Mouse (Mus musculus) left cerebral cortex, adult 8-10 months (tissue): ENCODE measurements around the gene Olfr1426. TPM values are rescaled to one million over a fixed set of nuclear protein-coding genes. Genes with fewer than 3 reads are reported as not detected.
"Not testable (repeated sequence)": the region's sequence is repeated elsewhere in the genome, so short reads cannot be mapped to it uniquely, and the experiment has no call there.

ENCODE experiments used
- DNase-seq, 2 experiments: peaks; one replicate each; pipeline ENCODE4 v3.0.0; 2022; ENCODE audit warnings: low spot score in 2 of 2
- total RNA-seq, 4 experiments: library from RNA; stranded (reverse); gene quantifications; 2 replicates each; pipeline ENCODE4 v1.2.4; 2022

Olfr1426 gene
- not detected for total RNA-seq

GRCm38 (mm10) chr19:12091913-12092312, at the start of gene Olfr1426:
Gene Olfr1426, minus strand, starts transcription at chr19:12092013.
- DNase-seq = no peak

DNA sequence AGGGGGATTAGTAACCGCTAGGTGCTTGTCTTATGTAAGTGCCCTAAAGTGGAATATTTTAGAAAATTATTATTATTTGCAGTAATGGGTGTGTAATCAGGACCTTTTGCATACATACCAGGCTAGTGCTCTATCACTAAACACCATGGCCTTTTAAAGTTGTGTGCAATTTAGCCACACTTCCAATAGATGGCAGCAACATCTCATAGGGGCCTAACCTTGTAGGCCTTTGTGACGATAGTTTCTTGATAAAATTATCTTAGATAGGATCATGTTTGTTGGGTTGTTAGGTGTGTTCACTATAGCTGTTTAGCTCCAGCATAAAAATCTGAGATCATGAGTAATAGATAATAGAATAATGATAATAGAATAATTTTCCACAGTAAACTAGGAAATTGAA, 42.5 kb upstream of the Olfr1426 start:
- no peak for DNase-seq

GRCm38 (mm10) chr19:12123103-12123502, 31.3 kb upstream of the Olfr1426 start, which contains the start of gene Olfr76:
Gene Olfr76, minus strand, starts transcription at chr19:12123203.
- DNase-seq = no peak

DNA sequence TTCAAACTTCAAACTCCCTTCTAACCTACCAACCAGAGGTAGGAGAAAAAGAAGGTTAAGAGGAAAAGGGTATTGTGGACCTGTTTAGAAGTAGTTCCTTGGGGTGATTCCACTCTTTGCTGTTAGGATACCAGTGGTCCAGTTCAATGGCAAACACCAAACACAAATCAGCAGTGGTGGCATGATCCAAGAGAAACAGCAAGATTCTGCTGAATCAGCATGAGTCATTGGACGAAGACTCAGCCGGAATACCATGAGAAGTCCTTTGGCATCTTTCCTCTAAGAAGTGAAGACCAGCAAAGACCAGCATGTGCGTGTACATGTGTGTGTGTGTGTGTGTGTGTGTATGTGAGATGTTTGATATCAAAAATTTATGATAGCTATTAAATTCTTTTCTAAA, 24.7 kb upstream of the Olfr1426 start:
- no peak for DNase-seq

GRCm38 (mm10) chr19:12115797-12116196, 24.0 kb upstream of the Olfr1426 start, which contains the start of gene Olfr1428:
Gene Olfr1428, minus strand, starts transcription at chr19:12115897.
- DNase-seq = no peak

GRCm38 (mm10) chr19:12113807-12114206, 22.0 kb upstream of the Olfr1426 start:
- no peak for DNase-seq

GRCm38 (mm10) chr19:12104541-12104940, 12.7 kb upstream of the Olfr1426 start:
- DNase-seq = no peak

GRCm38 (mm10) chr19:12103234-12103633, 11.4 kb upstream of the Olfr1426 start, which contains the start of gene Olfr1427:
Gene Olfr1427, minus strand, starts transcription at chr19:12103334.
- no peak for DNase-seq

GRCm38 (mm10) chr19:12077631-12078030, 14.2 kb downstream of the Olfr1426 start, which contains the start of gene Olfr1425:
Gene Olfr1425, minus strand, starts transcription at chr19:12077731.
- DNase-seq = not testable (repeated sequence)

DNA sequence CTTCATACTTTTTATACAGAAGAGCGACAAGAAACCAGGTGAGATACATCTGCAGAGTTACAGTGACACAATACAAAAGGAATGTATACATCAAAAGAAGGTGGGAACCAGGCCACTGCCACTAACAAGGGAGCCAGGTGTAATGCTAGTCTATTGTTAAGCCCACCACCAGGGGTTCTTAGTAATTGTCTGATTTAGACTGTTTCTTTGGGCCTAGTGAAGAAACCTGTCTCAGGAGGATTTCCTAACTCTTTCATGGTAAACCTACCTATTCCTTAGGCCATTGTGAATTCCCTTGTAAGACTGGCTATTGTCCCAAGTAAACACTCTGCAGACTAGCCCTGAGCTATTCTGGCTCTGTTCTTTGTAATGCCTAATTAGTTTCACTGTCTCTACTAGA, 22.3 kb downstream of the Olfr1426 start:
- not testable (repeated sequence) for DNase-seq

DNA sequence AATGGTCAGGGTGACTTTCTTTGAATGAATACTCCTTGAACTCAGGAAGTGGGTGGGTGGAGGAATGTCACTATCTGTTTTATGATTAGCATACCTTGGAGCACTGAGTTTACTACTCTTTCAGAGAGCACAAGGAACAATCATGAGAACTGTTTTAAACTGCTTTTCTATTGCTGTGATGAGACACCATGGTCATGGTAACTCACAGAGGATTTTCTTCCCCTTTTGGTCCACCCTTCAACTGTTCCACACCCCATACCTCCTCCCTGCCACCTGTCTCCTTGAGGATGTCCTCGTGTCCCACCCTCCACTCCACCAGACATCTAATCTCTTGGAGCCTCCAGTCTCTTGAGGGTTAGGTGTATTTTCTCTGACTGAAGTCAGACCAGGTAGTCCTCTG, 24.0 kb downstream of the Olfr1426 start:
- DNase-seq = not testable (repeated sequence)

DNA sequence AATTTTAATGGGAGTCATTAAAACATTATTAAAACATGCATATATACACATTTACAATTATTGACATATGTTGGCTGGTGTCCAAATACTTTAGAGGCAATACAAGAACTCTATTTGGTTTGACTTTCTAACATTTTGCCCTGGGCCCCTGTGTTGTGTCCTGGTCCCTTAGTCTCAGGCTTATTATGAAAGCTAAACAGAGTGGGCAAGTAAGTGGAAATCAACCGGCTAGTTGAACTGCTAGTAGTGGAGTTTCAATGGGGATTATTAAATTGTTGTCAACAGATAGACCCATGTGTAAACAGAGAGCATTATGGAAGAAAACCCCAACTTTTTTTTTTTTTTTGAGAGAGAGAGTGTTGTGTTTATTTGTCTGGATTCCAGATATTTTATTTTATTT, 29.2 kb downstream of the Olfr1426 start, which contains the start of gene Olfr1424:
Gene Olfr1424, minus strand, starts transcription at position 101 of the 400 bp plus-strand sequence.
- DNase-seq = not testable (repeated sequence)

- no peak for DNase-seq
Measured at GRCm38 (mm10) chr19:12043163-12043562, 48.6 kb downstream of the Olfr1426 start.

- no peak for DNase-seq
Measured at GRCm38 (mm10) chr19:12041217-12041616, 50.6 kb downstream of the Olfr1426 start, which contains the start of gene Olfr1423. Gene Olfr1423, minus strand, starts transcription at chr19:12041317.

DNA sequence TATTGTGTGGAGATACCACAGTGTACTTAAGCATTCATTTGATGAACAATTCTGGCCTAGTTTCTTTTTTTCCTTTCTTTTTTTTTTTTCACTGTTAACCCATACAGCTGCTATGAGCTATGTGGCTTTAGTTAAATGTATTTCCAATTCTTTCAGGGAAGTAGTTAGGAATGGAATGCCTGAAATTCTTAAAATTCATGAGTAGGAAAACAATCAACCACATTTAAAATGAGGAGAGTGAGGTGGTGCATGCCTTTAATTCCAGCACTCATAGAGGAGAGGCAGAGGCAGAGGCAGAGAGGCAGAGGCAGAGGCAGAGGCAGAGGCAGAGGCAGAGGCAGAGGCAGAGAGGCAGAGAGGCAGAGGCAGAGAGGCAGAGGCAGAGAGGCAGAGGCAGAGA, 54.1 kb downstream of the Olfr1426 start:
- no peak for DNase-seq

Other genes with a start within 250 kb of the Olfr1426 start
- not detected for gene Olfr1418, start 230.9 kb downstream of the Olfr1426 start, total RNA-seq
- under 1 TPM in 1 of 4 experiments, not detected in 3; 0.13 TPM for gene Olfr1419, start 216.9 kb downstream of the Olfr1426 start, total RNA-seq
- not detected for gene Olfr1420, start 205.4 kb downstream of the Olfr1426 start, total RNA-seq
- 10 to 100 TPM; 19.4 to 22.9 (median 21.1) TPM for gene Patl1, start 179.6 kb downstream of the Olfr1426 start, total RNA-seq
- 10 to 100 TPM; 56.8 to 62.7 (median 59.6) TPM for gene Osbp, start 126.1 kb downstream of the Olfr1426 start, total RNA-seq
- not detected for gene Olfr1423, start 50.7 kb downstream of the Olfr1426 start, total RNA-seq
- gene Olfr1424, start 29.3 kb downstream of the Olfr1426 start, total RNA-seq = not detected
- gene Olfr1425, start 14.3 kb downstream of the Olfr1426 start, total RNA-seq = not detected
- gene Olfr1427, start 11.3 kb upstream of the Olfr1426 start, total RNA-seq = not detected
- gene Olfr1428, start 23.9 kb upstream of the Olfr1426 start, total RNA-seq = not detected
- gene Olfr76, start 31.2 kb upstream of the Olfr1426 start, total RNA-seq = not detected
- gene Olfr1555-ps1, start 78.1 kb upstream of the Olfr1426 start, total RNA-seq = not detected
- gene Olfr1431, start 108.6 kb upstream of the Olfr1426 start, total RNA-seq = not detected
- not detected for gene Olfr1432, start 140.6 kb upstream of the Olfr1426 start, total RNA-seq
- gene Olfr262, start 149.6 kb upstream of the Olfr1426 start, total RNA-seq = not detected
- not detected for gene Olfr235, start 169.0 kb upstream of the Olfr1426 start, total RNA-seq
- not detected for gene Olfr1434, start 187.8 kb upstream of the Olfr1426 start, total RNA-seq
- not detected for gene Olfr1436, start 207.1 kb upstream of the Olfr1426 start, total RNA-seq
- not detected for gene Olfr1437, start 233.1 kb upstream of the Olfr1426 start, total RNA-seq
- gene Olfr1438-ps1, start 243.9 kb upstream of the Olfr1426 start, total RNA-seq = not detected